Mouse (Mus musculus) cerebellum, adult 9-11 months (tissue): ENCODE data around the gene N4bp1.

Experiments
- DNase-seq: peaks from one replicate; pipeline ENCODE4 v3.0.0; 2022

Gene N4bp1

DNA sequence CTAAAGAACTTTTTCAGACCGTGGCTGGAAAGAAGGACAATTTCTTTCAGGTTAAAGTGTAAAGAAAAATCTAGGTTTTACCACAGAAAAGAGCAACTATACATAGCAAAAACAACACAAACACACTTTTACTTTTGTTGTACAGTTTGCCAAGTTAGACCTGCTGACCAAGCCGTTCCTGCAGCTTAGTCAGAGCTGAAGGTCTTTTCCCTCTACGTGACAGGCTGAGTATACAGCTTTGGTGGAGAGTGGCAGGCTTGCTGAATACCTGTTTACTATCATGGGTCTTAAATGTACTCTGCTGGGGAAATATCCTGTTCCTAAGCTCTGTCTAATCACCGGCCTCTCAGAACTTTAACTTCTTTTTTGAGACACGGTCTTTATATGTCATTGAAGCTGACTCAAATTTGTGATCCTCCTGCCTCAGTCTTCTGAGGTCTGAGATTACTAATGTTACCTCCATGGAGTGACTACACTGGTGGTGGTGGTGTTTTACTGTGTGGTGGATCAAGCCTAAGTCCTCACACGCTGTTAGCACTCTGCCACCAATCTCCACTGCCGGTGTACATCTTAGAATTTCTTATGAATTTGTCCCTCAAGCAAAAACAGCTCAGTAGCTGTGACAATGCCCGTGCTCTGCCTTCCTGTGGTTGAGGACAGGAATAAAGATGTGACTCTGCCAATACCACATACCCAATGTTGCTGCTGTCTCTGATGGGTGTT is 31.6 kb downstream of the N4bp1 start:
- no peak for DNase-seq

DNA sequence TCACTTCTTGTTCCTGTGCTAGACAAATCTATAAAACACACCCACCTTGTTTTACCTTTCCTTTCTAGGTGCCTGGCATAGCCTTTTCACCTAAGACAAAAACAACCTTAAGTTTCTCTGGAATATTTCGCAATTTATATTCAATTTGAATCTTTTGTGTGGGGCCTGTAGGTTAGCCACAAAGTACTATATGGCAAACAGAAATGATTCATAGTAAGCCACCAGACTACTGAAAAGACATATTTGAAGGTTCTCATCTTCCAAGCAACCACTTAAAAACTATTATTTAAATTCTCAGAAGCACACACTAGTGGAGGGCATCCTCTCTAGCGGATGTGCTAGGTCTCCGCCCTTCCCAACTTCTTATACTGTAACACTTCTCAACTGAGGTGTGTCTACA is 32.6 kb downstream of the N4bp1 start:
- DNase-seq: no peak

DNA sequence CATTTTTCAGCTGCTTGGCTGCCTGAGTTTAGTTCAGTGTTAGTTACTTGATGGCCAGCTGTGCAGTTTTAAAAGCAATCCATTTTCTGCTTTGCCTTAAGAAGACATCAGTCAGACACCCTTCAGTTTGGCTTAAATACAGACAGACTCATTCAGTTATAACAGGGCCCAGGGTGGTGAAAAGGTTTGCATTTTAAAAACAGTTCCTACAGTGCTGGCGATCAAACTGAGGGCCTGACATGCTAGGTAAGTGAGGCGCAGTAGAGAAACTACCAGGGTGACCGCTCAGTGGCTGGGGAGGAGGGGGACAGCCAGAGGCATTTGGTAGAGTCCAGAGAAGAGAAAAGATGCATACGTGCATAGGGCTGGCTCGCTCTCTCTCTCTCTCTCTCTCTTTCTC is 36.2 kb downstream of the N4bp1 start:
- DNase-seq: no peak

DNA sequence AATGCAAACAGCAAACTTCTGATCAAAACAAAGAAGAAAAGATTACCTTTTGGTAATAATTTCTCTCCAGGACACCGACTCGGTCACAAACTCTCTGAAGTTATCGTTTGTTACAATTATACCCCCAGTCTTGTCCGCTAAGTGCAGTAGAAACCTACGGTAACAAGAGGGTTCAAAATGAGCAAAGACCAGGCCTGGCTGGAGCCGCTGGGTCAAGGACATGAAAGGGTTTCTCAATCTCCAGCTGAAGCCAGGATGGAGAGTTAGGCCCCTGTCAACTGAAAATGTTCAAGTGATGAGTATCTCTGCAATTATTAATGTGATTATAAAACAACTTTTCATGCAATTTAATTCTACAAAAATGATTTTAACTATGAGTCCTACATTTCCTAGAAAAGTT is 36.7 kb downstream of the N4bp1 start:
- DNase-seq: no peak

DNA sequence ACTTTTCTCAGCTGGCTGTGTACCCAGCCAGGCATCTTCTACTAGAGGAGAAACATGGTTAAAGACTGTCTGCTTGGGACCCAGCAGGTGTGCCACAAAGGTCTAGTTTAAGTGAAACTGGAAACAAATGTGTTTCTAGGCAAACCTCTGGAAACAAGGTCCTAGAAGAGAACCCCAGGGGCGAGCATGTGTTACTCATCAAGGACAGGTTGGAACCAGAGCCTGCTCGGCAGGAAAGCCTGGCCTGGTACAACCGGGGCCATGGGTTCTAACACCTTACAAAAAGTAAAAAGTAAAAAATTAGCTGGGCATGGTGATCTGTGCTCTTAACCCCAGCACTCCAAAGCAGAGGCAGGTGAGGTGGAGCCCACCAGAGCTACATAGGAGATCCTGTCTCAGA is 38.0 kb downstream of the N4bp1 start:
- DNase-seq: no peak

DNA sequence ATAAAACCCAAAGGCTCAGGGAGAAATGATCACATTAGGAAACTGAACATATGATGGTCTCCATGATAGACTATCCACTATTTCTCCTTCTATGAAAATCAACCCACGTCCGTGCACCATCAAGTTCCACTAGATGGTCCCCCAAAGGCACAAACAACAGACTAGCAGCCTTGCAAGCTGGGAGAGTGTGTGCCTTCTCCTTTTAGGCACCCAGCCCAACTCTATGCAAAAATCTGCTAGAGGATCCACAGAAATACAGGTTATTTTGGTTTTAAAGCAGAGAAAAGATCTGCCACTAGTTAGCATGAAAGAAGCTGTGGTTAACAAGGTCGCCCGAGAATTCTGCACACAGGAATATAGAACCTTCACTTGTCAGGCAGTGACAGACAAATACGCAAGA is 39.2 kb downstream of the N4bp1 start:
- DNase-seq: no peak

DNA sequence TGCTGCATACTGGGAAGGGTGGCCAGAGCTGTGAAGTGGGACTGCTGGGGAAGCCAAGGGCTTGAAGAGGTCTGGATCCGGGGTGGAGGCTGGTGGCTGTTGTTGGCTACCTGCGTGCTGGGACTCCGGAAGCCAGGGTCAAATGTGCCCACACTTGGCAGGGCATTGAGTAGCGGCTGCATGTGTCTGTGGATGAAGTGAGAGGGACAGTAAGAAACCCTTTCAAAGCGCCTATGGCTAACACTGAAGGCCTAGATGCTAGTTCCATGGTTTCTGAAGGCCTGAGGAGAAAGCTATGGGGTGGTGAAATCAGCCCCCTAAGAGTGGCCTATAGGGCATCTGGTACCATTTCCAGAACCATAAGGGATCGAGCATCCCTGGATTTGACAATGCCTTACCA is 40.2 kb downstream of the N4bp1 start:
- DNase-seq: no peak

DNA sequence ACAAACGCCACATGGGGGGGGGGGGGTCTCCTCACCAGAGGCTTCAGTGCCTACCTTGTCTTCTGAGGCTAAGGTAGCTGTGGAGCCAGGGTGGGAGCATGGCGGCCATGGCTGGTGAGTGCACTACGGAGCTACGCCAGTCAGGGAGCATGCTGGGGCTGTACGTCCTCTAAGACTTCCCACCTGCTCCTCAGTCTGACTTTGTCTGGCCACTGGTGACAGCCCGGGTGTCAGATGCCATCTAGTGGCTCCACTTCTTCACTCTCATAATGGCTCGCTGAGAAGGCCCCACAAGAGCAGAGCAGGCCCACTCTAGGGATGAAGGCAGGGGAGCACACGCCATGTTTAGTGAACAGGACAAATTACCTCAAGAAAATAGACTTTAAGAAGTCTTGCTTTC is 41.2 kb downstream of the N4bp1 start:
- DNase-seq: peak; percentile 45

DNA sequence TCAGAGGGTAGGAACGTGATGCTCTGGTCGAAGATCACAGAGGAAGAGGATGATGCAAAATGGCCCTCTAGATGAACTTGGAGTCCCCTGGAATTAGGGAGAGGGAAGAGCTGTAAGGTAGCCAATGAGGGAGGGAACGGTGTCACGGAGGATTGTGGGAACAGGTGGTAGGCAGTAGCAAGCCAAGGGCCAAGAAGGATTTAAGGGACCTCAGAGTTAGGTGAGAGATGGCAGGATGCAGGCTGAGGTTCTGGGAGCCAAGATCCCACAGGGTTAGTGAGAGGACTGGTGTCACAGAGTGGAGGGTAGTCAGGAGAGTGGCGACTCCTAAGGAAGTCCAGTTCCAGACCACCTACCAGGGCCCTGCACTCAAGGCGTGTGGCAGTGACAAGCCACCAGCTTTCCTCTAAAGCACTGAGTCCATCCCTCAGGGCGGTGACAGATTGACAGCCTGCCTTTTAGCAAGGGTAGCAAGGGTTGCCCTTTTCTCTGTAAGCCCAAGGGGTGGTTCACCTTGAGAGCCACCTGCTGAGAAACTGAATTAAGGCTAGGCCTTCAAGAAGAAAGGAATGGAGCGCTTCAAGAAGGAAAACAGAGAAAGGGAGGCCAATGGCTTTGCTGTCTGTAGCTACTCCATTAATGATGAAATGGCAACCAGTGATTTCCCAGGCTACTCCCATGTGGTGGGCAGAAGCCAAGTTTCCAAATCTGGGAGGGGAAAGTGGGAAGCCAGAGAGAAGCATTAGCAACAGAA is 43.3 kb downstream of the N4bp1 start:
- DNase-seq: no peak

DNA sequence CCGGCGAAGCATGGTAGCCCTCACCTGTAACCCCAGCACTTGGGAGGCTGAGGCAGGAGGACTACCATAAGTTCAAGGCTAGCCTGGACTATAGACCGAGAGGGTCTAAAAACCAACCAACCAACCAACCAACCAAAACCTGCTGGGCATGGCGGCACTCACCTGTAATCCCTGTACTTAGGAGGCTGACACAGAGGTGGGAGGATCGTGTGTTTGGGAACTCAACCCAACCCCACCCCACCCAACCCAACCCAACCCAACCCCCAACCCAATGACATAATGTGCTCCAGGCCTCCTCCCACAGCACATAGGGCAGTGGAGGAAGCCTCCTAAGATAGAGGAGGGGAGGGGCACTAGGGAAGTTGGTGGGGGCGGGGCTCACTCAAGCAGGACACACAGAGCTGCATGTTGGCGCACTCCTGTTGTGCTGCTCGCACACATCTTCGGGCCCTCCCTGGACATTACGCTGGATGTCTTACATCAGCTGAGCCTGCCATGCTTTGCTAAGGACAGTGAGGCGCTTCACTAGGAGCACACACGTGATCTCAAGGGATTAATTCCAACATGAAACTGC is 44.9 kb downstream of the N4bp1 start:
- no peak for DNase-seq

DNA sequence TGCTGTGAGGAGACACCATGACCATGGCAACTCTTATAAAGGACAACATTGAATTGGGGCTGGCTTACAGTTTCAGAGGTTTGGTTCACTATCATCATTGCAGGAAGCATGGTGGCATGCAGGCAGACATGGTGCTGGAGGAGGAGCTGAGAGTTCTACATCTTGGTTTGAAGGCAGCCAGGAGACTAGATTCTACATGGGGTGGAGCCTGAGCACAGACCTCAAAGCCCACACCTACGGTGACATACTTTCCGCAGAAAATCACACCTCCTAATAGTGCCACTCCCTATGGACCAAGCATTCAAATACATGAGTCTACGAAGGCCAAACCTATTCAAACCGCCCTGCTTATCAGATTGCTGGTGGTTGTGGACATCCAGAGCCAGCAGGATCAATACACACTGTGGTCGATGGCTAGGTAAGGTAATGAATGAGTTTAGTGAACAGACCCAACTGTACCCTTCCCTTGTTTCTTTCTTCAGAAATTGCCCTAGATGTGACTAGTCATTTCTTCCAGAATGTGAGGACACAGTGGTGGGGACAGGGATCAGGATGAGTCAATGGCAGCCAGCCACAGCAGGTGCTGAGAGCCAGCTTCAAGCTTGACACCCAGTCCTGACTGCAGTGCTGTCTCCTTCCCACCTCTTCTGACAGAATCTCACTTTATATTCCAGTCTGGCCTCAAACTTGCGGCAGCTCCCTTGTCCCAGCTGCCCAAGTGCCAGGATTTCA is 46.2 kb downstream of the N4bp1 start:
- no peak for DNase-seq

DNA sequence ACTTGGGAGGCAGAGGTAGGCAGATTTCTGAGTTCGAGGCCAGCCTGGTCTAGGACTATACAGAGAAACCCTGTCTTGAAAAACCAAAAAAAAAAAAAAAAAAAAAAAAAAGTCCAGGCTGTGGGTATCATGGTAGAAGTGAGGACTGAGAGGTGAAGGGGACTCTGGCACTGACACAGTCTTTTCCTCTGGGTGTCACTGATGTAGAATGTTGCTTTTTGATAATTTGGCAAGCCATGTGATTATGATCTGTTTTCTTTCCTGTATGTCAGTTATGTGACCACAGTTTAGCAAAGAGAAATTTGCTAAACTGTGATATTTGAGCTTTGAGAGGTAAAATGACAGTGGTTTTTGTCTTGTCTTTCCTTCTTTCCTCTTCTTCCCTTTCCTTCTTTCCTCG is 47.8 kb downstream of the N4bp1 start:
- DNase-seq: no peak

DNA sequence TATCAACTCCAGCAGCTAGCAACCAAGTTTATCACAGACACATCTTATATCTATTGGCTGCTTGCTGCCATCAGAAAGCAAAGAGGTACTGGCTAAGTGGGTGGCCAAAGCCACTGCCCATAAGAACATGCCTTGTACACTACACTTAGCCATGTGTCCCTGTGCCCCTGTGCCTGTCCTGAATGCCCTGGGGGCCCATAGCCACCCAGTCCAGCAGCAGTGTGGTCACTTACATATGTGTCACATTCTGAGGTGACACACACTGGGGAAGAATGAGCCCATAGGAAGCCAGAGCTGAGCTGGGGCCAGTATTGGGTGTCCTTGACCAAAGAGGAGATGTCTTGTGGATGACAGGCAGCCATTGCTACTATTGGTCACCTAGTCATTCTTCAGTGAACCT is 49.2 kb downstream of the N4bp1 start:
- DNase-seq: no peak

DNA sequence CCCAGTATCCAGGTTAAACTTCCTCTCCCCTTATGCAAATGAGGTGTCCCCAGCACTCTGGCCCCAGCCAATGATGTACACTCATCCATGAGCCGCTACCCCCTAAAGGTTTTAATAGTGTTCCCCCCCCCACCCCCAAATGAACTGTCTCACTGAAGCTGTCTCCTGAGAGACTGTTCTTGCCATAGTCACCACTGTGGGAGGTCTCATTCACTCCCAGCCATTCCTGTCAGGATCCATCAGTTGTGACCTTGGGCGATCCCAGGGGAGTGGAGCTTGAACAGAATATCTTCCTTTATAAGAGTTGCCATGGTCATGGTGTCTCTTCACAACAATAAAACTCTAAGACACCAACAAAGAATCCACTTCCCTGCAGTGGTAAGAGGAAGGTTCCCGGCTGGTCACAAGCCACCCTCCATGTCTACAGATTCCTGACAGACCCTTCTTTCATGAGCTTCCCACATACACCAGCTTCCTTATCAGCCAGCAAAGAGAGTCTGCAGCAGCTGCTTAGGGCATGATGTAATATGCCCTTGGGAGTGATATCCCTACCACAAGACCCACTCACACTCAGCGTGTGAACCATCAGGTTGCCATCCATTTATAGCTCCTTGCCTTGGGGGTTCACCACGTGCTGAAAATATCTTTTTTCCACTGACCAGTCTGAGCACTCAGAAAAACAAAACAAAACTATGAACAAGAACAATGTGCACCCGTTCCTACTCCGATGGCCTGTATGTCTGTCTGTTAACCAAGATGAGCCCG is 50.4 kb downstream of the N4bp1 start:
- DNase-seq: no peak

DNA sequence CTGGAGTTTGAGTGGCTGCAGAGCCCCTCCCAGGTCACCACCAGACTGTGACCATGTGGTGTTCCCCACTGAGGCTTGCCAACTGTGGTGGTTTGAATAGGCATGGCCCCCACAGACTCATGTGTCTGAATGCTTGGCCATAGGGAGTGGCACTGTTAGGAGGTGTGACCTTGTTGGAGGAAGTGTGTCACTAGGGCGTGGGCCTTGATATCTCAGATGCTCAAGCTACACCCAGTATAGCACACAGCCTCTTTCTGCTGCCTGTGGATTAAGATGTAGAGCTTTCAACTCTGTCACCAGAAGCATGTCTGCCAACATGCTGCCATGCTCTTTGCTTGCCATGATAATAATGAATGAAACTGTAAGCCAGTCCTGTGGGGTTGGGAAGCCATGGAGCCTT is 51.1 kb downstream of the N4bp1 start:
- DNase-seq: no peak

DNA sequence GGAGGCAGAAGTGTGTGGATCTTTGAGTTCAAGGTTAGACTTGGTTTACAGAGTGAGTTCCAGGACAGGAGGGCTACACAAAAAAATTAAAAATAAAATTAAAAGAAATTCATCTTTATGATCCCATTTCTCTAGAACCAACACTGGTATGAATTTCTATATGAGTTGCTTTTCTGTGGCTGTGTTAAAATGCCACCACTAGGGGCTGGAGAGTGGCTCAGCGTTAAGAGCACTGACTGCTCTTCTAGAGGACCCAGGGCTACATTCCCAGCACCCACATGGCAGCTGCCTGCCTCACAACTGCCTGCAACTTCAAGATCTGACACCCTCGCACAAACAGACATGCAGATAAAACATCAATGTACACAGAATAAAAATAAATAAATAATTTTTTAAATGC is 56.1 kb downstream of the N4bp1 start:
- no peak for DNase-seq

DNA sequence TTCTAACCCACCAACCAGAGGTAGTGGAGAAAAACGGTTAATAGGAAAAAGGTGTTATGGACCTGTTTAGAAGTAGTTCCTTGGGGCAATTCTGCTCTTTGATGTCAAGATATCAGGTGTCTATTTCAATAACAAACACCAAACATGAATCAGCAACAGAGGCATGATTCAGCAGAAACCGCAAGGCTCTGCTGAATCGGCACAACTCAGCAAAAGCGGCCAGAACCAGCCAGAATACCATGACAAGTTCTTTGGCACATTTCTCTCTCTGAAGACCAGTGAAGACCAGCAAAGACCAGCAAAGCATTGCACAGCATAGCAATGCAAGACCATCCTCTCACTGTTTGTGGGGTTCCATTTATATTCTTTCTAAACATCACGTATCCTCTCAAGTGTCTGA is 57.9 kb downstream of the N4bp1 start:
- no peak for DNase-seq

DNA sequence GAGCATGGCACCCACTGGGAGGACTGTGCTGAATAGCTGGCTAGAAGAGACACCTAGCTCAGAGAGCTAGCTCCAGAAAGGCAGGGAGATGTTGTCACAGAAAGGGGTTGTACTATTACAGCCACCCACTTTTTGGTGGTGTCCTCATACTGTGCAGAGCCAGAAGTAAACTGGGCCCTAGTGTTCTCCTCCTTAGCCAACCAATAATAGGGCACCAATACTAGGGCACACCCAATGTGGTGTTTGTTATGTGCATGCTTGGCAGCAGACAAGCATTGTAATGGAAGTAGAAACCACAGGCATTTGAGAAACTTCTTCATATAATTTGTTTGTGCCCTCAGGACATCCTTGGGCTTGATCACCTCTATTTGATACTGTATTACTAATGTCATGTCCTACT is 58.5 kb downstream of the N4bp1 start:
- no peak for DNase-seq

DNA sequence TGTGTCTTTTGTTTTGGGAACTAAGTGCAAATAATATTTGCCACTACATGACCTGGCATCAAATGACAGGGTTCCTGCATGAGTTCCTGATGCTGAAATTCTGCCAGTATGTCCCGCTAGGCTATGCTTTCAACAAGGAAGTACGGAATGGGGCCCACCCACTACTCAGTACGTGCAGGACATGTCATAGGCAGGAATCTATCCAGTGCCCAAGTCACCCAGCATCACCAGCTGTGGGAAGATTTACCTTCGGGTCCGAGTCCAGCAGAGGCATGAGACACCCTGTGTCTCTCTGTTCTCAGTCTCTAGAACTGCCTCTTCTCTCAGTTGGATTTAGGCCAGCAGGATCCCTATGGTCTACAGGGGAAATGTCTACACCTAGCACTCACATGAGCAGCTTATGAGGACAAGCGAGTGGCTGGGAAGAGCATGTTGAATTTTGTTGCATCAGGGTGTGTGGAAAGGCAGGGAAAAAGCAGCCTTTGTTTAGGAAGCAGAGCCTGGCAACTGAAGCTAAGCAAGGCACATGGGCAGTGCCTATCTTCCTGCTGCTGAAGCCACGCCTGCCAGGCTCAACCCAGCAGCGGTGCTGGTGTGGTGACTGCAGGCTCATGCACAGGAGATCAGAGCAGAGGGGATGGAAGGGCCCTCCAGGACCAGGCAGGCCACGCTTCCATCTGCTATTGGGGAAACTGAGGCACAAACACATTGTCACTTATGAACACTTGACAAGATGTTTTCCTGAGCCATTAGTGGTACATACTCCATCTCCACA is 59.2 kb downstream of the N4bp1 start:
- no peak for DNase-seq

DNA sequence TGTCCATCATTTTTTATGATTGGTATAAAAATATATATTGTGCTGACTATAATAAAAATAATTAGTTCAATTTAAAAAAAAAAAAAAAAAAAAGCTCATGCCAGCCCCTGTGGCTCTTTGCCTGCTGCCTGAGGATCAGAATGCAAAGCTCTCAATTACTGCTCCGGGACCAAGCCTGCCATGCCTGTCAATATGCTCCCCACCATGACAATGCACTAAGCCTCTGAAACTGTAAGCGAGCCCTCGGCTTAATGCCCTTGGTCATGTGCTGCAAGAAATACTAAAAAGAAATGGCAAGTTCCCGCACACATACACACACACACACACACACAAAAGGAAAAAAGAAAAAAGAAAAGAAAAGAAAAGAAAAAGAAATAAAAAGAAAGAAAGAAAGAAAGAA is 60.3 kb downstream of the N4bp1 start:
- DNase-seq: no peak

DNA sequence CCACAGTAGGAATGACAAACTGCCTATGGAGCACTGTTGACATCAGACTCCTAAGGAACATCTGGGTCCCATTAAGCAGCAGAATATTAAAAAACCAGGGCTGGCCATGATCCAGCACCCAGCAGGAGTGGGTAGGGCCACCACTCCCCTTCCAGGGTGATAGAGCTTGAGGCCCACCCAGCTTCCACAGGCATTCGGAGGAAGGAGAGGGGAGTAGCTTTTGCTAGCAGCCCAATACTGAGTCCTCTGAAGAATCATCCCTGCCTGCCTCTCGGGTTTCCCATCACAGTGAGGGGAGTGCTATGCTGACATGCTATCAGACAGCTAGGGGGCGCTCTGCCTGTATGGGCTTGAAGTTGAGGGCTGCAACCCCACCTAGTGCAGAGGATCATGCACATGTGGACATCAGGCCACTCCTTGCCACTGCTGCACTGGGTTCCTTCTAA is 64.3 kb downstream of the N4bp1 start:
- no peak for DNase-seq

DNA sequence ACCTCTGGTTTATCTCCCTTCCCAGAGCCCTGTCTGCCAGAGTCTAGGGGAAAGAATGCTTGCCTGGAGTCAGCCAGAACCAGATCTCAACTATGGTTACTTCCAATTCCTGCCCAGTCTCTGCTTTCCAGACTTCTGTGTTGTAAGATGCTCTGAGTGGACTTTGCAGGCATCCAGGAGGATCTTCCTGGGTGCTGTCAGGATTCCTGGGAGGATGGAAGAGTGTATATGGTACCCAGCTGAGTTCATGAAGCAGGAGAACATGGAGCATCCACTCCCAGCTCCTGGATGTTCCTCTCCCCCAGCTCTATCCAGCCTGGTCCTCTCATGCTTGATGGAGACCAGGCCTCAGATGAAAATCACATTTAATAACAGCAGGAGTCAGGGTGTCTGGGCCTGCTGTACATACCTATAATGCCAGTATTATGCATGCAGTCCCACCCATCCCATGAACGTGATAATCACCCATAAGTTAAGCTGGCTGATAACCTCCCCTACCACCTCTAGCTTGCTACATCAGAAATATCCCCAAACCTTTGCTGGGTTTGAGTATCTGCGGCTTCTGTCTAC is 64.8 kb downstream of the N4bp1 start:
- no peak for DNase-seq
